Mouse (Mus musculus): ENCODE results near the gene Anp32b. TPM values are rescaled to one million over a fixed set of nuclear protein-coding genes. Genes with fewer than 3 reads are reported as not detected.

The Anp32b gene
- total RNA-seq, 1 experiment from 2014 or later, result 47.0 TPM

- no peak for ATAC-seq (replicated peaks; ENCODE audit: insufficient number of reproducible peaks, low FRiP score, low TSS enrichment, poor library complexity, severe bottlenecking)
These were observed 47.8 kb downstream of the Anp32b start for GRCm38 (mm10) chr4:46498511-46498910.

DNA sequence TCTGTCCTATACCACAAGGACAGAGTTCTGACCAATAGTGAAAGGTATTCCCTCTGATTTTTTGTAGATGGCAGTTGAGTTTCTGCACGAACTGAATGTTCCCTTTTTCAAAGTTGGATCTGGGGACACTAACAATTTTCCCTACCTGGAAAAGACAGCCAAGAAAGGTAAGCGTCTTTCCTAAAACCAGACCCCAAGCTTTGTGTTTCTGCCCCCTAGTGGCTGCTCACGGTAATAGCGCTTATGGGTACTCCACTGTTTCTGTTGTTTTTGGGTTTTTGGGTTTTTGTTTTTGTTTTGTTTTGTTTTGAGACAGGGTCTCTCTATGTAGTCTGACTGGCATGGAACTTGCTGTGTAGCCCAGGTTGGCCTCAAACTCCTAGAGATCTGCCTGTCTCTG lies 48.3 kb downstream of the Anp32b start:
- ATAC-seq (replicated peaks; ENCODE audit: insufficient number of reproducible peaks, low FRiP score, low TSS enrichment, poor library complexity, severe bottlenecking), result no peak

GRCm38 (mm10) chr4:46502606-46503502 lies 52.2 kb downstream of the Anp32b start:
- no peak for ATAC-seq (replicated peaks; ENCODE audit: insufficient number of reproducible peaks, low FRiP score, low TSS enrichment, poor library complexity, severe bottlenecking)

DNA sequence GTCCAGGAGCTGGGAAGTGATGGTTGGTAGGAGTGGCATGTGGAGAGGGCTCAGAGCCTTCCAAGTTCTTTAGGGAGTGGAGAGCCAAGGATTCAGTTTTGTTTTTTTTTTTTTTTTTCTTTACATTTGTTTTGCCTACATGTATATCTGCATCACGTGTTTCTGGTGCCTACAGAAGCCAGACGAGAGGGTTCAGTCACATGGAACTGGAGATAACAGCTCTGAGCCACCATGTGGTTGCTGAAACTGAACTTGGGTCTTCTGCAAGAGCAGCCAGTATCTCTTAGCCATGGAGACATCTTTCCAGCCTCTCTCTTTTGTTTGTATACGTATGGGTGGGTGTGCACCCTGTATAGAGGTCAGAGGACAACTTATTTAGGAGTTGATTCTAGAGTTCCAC lies 53.2 kb downstream of the Anp32b start:
- ATAC-seq (replicated peaks; ENCODE audit: insufficient number of reproducible peaks, low FRiP score, low TSS enrichment, poor library complexity, severe bottlenecking), result no peak

- no peak for ATAC-seq (replicated peaks; ENCODE audit: insufficient number of reproducible peaks, low FRiP score, low TSS enrichment, poor library complexity, severe bottlenecking)
These were observed 54.8 kb downstream of the Anp32b start for GRCm38 (mm10) chr4:46505361-46506057.

- ATAC-seq (replicated peaks; ENCODE audit: insufficient number of reproducible peaks, low FRiP score, low TSS enrichment, poor library complexity, severe bottlenecking), result peak; percentile 90
These were observed 56.3 kb downstream of the Anp32b start for GRCm38 (mm10) chr4:46506801-46507610.

- peak; percentile 68 for ATAC-seq (replicated peaks; ENCODE audit: insufficient number of reproducible peaks, low FRiP score, low TSS enrichment, poor library complexity, severe bottlenecking)
These were observed 57.2 kb downstream of the Anp32b start for GRCm38 (mm10) chr4:46507736-46508460.

GRCm38 (mm10) chr4:46520491-46520890 lies 69.8 kb downstream of the Anp32b start:
- no peak for ATAC-seq (replicated peaks; ENCODE audit: insufficient number of reproducible peaks, low FRiP score, low TSS enrichment, poor library complexity, severe bottlenecking)

- no peak for ATAC-seq (replicated peaks; ENCODE audit: insufficient number of reproducible peaks, low FRiP score, low TSS enrichment, poor library complexity, severe bottlenecking)
These were observed 70.8 kb downstream of the Anp32b start for GRCm38 (mm10) chr4:46521457-46521856.

Other genes with a start within 250 kb of the Anp32b start
- not detected in 3 replicates for gene Foxe1, start 107.3 kb upstream of the Anp32b start, total RNA-seq (2017)
- gene Trmo, start 61.5 kb upstream of the Anp32b start, total RNA-seq (2017), result 8.4 to 14.5 TPM (median 11.4 TPM) in 3 replicates
- gene Hemgn, start 37.4 kb upstream of the Anp32b start, total RNA-seq (2017), result 0.95 to 1.4 TPM (median 0.96 TPM) in 3 replicates
- gene Nans, start 38.3 kb downstream of the Anp32b start, total RNA-seq (2017), result 38.6 to 51.6 TPM (median 42.3 TPM) in 3 replicates
- 19.8 to 70.3 TPM (median 26.1 TPM) in 3 replicates for gene Trim14, start 85.2 kb downstream of the Anp32b start, total RNA-seq (2017)
- gene Coro2a, start 151.3 kb downstream of the Anp32b start, total RNA-seq (2017), result 25.5 to 68.9 TPM (median 29.6 TPM) in 3 replicates
- 0.75 to 1.4 TPM (median 0.87 TPM) in 3 replicates for gene Tbc1d2, start 199.3 kb downstream of the Anp32b start, total RNA-seq (2017)

All from monocyte, adult 5-6 weeks (primary cell).